Mouse (Mus musculus) adrenal gland, postnatal 4 days (tissue): ENCODE results near the gene Pold2. TPM values are rescaled to one million over a fixed set of nuclear protein-coding genes. Genes with fewer than 3 reads are reported as not detected.

Experiments
- DNase-seq, 2 experiments: peaks; one replicate each; pipeline ENCODE4 v3.0.0; 2021 to 2022; ENCODE audit warnings: low spot score in 2 of 2, mixed read lengths in 2 of 2
- total RNA-seq, 2 experiments: library from RNA; stranded (reverse); gene quantifications; 2 replicates each; pipeline ENCODE4 v1.2.3; 2021

The Pold2 gene
- total RNA-seq, 2 experiments from 2014 or later = 61.2 to 78.6 TPM

GRCm38 (mm10) chr11:5828509-5829191, 49.4 kb downstream of the Pold2 start:
- DNase-seq = no peak

- no peak for DNase-seq
Measured at GRCm38 (mm10) chr11:5827931-5828330, 50.2 kb downstream of the Pold2 start.

GRCm38 (mm10) chr11:5825432-5825831, 52.7 kb downstream of the Pold2 start:
- no peak for DNase-seq

Other genes with a start within 250 kb of the Pold2 start
- 100 to 1,000 TPM; 118 to 121 TPM for gene Mrps24, start 162.6 kb downstream of the Pold2 start, total RNA-seq
- gene Urgcp, start 115.9 kb downstream of the Pold2 start, total RNA-seq = 10 to 100 TPM; 50.6 to 56.8 TPM
- gene Dbnl, start 89.8 kb downstream of the Pold2 start, total RNA-seq = 10 to 100 TPM; 64.8 to 72.0 TPM
- gene Pgam2, start 74.6 kb downstream of the Pold2 start, total RNA-seq = 10 to 100 TPM; 21.8 to 42.5 TPM
- gene Polm, start 40.3 kb downstream of the Pold2 start, total RNA-seq = 10 to 100 TPM; 15.9 to 18.3 TPM
- gene Aebp1, start 16.3 kb downstream of the Pold2 start, total RNA-seq = 100 to 1,000 TPM; 293 to 325 TPM
- gene Myl7, start 20.5 kb upstream of the Pold2 start, total RNA-seq = under 1 TPM; 0.56 to 0.76 TPM
- 1 to 10 TPM; 5.1 to 6.3 TPM for gene Gck, start 71.8 kb upstream of the Pold2 start, total RNA-seq
- 10 to 100 TPM; 97.9 to 98.2 TPM for gene Ykt6, start 77.4 kb upstream of the Pold2 start, total RNA-seq
- 10 to 100 TPM; 24.7 to 28.2 TPM for gene Camk2b, start 188.1 kb upstream of the Pold2 start, total RNA-seq